ENCODE assay signal across 28 mouse cellular contexts in the genomic region with DNA sequence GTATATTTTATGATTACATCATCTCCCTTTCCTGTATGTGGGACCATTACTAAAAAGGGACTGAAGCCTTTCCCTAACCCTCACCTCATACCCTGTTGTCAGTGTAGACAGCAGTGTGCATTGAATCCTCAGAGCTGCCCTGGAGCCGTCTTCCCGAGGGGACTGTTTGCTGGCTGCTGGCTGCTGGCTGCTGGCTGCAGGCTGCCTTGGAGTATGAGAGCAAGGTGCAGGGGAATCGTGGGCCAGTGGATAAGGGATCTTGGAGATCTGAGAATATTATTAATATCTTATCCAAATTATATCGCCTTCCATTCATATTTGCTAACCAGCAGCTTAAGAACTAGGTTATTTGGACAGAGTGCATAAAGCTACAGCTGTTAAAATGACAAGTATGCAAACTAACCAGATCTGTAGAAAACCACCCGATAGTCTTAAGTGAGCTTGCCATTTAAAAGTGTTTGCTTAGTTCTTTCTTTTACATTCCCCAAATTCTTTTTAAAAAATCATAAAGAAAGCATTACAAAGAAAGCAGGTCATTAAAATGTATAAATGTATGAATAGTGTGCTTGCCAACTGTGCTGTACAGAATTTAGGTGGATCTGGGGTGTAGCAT. TPM values are rescaled to one million over a fixed set of nuclear protein-coding genes. Genes with fewer than 3 reads are reported as not detected.
"Had no signal": no experiment of that assay in that cellular context is flagged by ENCODE, and none has a peak within 500 bp of the region (broad histone marks: within the 10 kb centered on the region; RNA-seq: fewer than 3 reads in every experiment).

No protein-coding gene starts in this region.

- ATAC-seq: hindbrain, embryonic 16.5 days; inflammation-experienced regulatory T-cells, adult 6 months; intestine, embryonic 15.5 days; intestine, postnatal 0 days had no signal

- H3K4me3 ChIP-seq: gastrocnemius, adult 2 months; heart, adult 2 months; heart, embryonic 10.5 days; heart, embryonic 12.5 days; hindbrain, embryonic 10.5 days; hindbrain, embryonic 12.5 days; intestine, embryonic 15.5 days; layer of hippocampus, adult 2 months; left cerebral cortex, adult 2 months; limb, embryonic 10.5 days; limb, embryonic 12.5 days had no signal

- H3K36me3 ChIP-seq: heart, embryonic 10.5 days; heart, embryonic 12.5 days; hindbrain, embryonic 10.5 days; hindbrain, embryonic 12.5 days; intestine, embryonic 15.5 days; limb, embryonic 10.5 days had no signal

- H3K9ac ChIP-seq: heart, embryonic 12.5 days; hindbrain, embryonic 12.5 days; hindbrain, embryonic 14.5 days; intestine, embryonic 15.5 days; limb, embryonic 12.5 days had no signal

- H3K4me2 ChIP-seq: heart, embryonic 12.5 days; hindbrain, embryonic 12.5 days; hindbrain, embryonic 14.5 days; intestine, embryonic 15.5 days; limb, embryonic 12.5 days had no signal

- H3K27ac ChIP-seq: gastrocnemius, adult 2 months; heart, adult 2 months; heart, embryonic 10.5 days; hindbrain, embryonic 10.5 days; hindbrain, embryonic 12.5 days; hindbrain, embryonic 14.5 days; intestine, embryonic 15.5 days; layer of hippocampus, adult 2 months; left cerebral cortex, adult 2 months; limb, embryonic 10.5 days; limb, embryonic 12.5 days had no signal

- DNase-seq: gastrocnemius, adult 2 months; gastrocnemius, postnatal 10 days; gastrocnemius, postnatal 25 days; heart, adult 2 months; heart, postnatal 10 days; heart, postnatal 4 days; kidney, adult 18-20 months; kidney, adult 8-10 months; kidney, postnatal 10 days; kidney, postnatal 25 days; kidney, postnatal 4 days; liver had no signal

- H3K9me3 ChIP-seq: heart, embryonic 10.5 days; heart, embryonic 12.5 days; hindbrain, embryonic 10.5 days; hindbrain, embryonic 12.5 days; intestine, embryonic 15.5 days; limb, embryonic 10.5 days; limb, embryonic 12.5 days had no signal

- H3K27me3 ChIP-seq: heart, embryonic 12.5 days; hindbrain, embryonic 12.5 days; intestine, embryonic 15.5 days; limb, embryonic 12.5 days had no signal

- H3K4me1 ChIP-seq: hindbrain, embryonic 10.5 days; intestine, embryonic 15.5 days; limb, embryonic 10.5 days; limb, embryonic 12.5 days had no signal

RNA-seq across cellular contexts. Expression of a gene that starts 48.9 kb away (rescaled TPM):
- total RNA-seq: gastrocnemius, adult 2 months; gastrocnemius, postnatal 10 days; gastrocnemius, postnatal 25 days; granulocyte monocyte progenitor cell, adult 5-6 weeks had no signal
- polyA plus RNA-seq: heart, embryonic 14.5 days; heart, embryonic 16.5 days; hindbrain, embryonic 12.5 days; limb, embryonic 10.5 days; limb, embryonic 12.5 days had no signal
